In genomic region chr1:155530561-155531457, GRCm38 (mm10) we compare ENCODE assay signal across 9 mouse cellular contexts. TPM values are rescaled to one million over a fixed set of nuclear protein-coding genes. Genes with fewer than 3 reads are reported as not detected.
DNase-seq lines count a peak whose midpoint lies in the region; ATAC-seq lines count a peak whose summit lies in the region.
"Had no signal": no experiment of that assay in that cellular context is flagged by ENCODE, and none has a peak within 500 bp of the region (broad histone marks: within the 10 kb centered on the region; RNA-seq: fewer than 3 reads in every experiment).

No protein-coding gene starts in this region.

- no peaks in the 10 kb centered on the region for H3K27me3 ChIP-seq in limb, embryonic 11.5 days (ENCODE audit: control insufficient read depth, insufficient read depth, low read length)

- DNase-seq in adrenal gland, postnatal 10 days: peak; percentile 33
- no peak for DNase-seq in adrenal gland, adult 8-10 months
- peak; percentile 28 for DNase-seq in thymus, postnatal 4 days
- DNase-seq in thymus, adult 18-20 months: no peak
- peak; percentile 30 for DNase-seq in limb, embryonic 11.5 days (ENCODE audit: low spot score)
- no peak for DNase-seq in frontal cortex, adult 2 months (ENCODE audit: extremely low spot score in 1 of 2, low spot score in 1 of 2)
- DNase-seq in natural killer cell, adult 2 months (ENCODE audit: low spot score in 2 of 2): no peak

- peak overlapping the region; percentile 7; the same call in 1 of the 2 replicates for H3K4me2 ChIP-seq in limb, embryonic 11.5 days (ENCODE audit: low read depth, severe bottlenecking)

- ATAC-seq in limb, embryonic 11.5 days (ENCODE audit: insufficient number of reproducible peaks, low FRiP score, low TSS enrichment, low read depth): no peak
- no peak for ATAC-seq in cerebellum, adult (ENCODE audit: insufficient number of reproducible peaks, low FRiP score, low TSS enrichment)
- ATAC-seq: inflammation-experienced regulatory T-cells, adult 6 months had no signal

- no peaks in the 10 kb centered on the region for H3K9me3 ChIP-seq in limb, embryonic 11.5 days (ENCODE audit: control insufficient read depth, low read length)

- peaks cover 25% of the 10 kb centered on the region for H3K4me1 ChIP-seq in limb, embryonic 11.5 days (ENCODE audit: control insufficient read depth, insufficient read depth, low read length)

- no peak overlapping the region for H3K27ac ChIP-seq in limb, embryonic 11.5 days (replicated peaks; ENCODE audit: low read depth, low read length)

- no peak overlapping the region for H3K4me3 ChIP-seq in limb, embryonic 11.5 days (ENCODE audit: low read depth, low read length)

- no peaks in the 10 kb centered on the region for H3K36me3 ChIP-seq in limb, embryonic 11.5 days (ENCODE audit: control insufficient read depth, insufficient read depth, low read length)

- no peak overlapping the region for H3K9ac ChIP-seq in limb, embryonic 11.5 days (ENCODE audit: low read length)

- 49% methylated on average over 21 of the region's 21 CpGs for WGBS in limb, embryonic 11.5 days

RNA-seq across cellular contexts. Expression of gene Acbd6, which starts 27.1 kb away (rescaled TPM):
- 10 to 100 TPM; 76.9 to 83.9 TPM for total RNA-seq in adrenal gland, postnatal 10 days (2021)
- 10 to 100 TPM; 63.0 to 79.8 (median 64.5) TPM for total RNA-seq in adrenal gland, adult 8-10 months (2022)
- 92.8 and 97.8 TPM in 2 replicates for polyA plus RNA-seq in limb, embryonic 11.5 days (2014; fragmentation: Nextera tagmentation; extraction: Ambion mirVana)
- 86.1 and 90.0 TPM in 2 replicates for polyA plus RNA-seq in frontal cortex, adult 2 months (2012; rRNA removed)

Comparison
In these comparisons a context has a peak if more than half of its experiments do, and no peak if none do; other contexts are left out.
1. DNase-seq: peak in adrenal gland, postnatal 10 days (single experiment), thymus, postnatal 4 days (single experiment) and limb, embryonic 11.5 days (single experiment); none in adrenal gland, adult 8-10 months (single experiment), thymus, adult 18-20 months (0 of 2), frontal cortex, adult 2 months (0 of 2) and natural killer cell, adult 2 months (0 of 2).